ENCODE assay signal across 22 mouse cellular contexts in genomic region chr3:97206521-97206920, GRCm38 (mm10).
"Had no signal": no experiment of that assay in that cellular context is flagged by ENCODE, and none has a peak within 500 bp of the region (broad histone marks: within the 10 kb centered on the region; RNA-seq: fewer than 3 reads in every experiment).

No protein-coding gene starts in this region.

- H3K27ac ChIP-seq: limb, embryonic 12.5 days; limb, embryonic 15.5 days; liver, embryonic 14.5 days; macrophage; midbrain, embryonic 12.5 days; midbrain, embryonic 15.5 days; neural tube, embryonic 13.5 days; stomach, embryonic 15.5 days had no signal

- H3K4me2 ChIP-seq: limb, embryonic 12.5 days; limb, embryonic 15.5 days; liver, embryonic 11.5 days; lung, embryonic 14.5 days; midbrain, embryonic 12.5 days; midbrain, embryonic 15.5 days; neural tube, embryonic 13.5 days; stomach, embryonic 15.5 days had no signal

- H3K27me3 ChIP-seq: limb, embryonic 12.5 days; limb, embryonic 15.5 days; midbrain, embryonic 12.5 days; midbrain, embryonic 15.5 days; neural tube, embryonic 13.5 days; stomach, embryonic 15.5 days had no signal

- DNase-seq: kidney, adult 18-20 months; kidney, adult 9 months; kidney, postnatal 14 days; kidney, postnatal 4 days; left cerebral cortex, postnatal 4 days; liver, postnatal 0 days; lung, embryonic 14.5 days; right cerebral cortex, adult 18-20 months; right cerebral cortex, postnatal 14 days; thymus, postnatal 25 days had no signal

- H3K9ac ChIP-seq: limb, embryonic 12.5 days; limb, embryonic 15.5 days; liver, embryonic 14.5 days; liver, postnatal 0 days; lung, embryonic 14.5 days; midbrain, embryonic 12.5 days; midbrain, embryonic 15.5 days; neural tube, embryonic 13.5 days; stomach, embryonic 15.5 days had no signal

- H3K4me3 ChIP-seq: limb, embryonic 12.5 days; limb, embryonic 15.5 days; midbrain, embryonic 12.5 days; midbrain, embryonic 15.5 days; myocyte; neural tube, embryonic 13.5 days; stomach, embryonic 15.5 days had no signal

- H3K4me1 ChIP-seq: limb, embryonic 12.5 days had no signal

- H3K9me3 ChIP-seq: limb, embryonic 12.5 days; limb, embryonic 15.5 days; midbrain, embryonic 12.5 days; midbrain, embryonic 15.5 days; neural tube, embryonic 13.5 days; stomach, embryonic 15.5 days had no signal

- ATAC-seq: intestine, embryonic 16.5 days; liver, postnatal 0 days; lung, postnatal 0 days; midbrain, embryonic 15.5 days had no signal
